Mouse (Mus musculus) hindbrain, postnatal 0 days (tissue): ENCODE results near the gene Col9a3. TPM values are rescaled to one million over a fixed set of nuclear protein-coding genes. Genes with fewer than 3 reads are reported as not detected.

Experiments
- ATAC-seq: fragments of 200-750 bp; cut with Nextera tagmentation; 2 replicates; pipeline ENCODE4 v1.8.0; 2017; ENCODE audit warnings: mild to moderate bottlenecking, moderate TSS enrichment, moderate library complexity
- DNase-seq: peaks from one replicate; pipeline ENCODE4 v3.0.0-alpha.2; 2015; ENCODE audit warnings: low spot score
- H3K27ac ChIP-seq: fragments of 300-500 bp; sonication (generic); 2 replicates; pipeline ENCODE4 v1.5.1; 2014; ENCODE audit warnings: mild to moderate bottlenecking
- H3K27me3 ChIP-seq: fragments of 300-500 bp; sonication (generic); 2 replicates; pipeline ENCODE4 v1.6.1; 2014; ENCODE audit warnings: low read length, mixed read lengths; ENCODE audit not compliant: insufficient read depth
- H3K36me3 ChIP-seq: fragments of 300-500 bp; sonication (generic); 2 replicates; pipeline ENCODE4 v1.6.1; 2014; ENCODE audit warnings: low read length, mixed read lengths; ENCODE audit not compliant: insufficient read depth
- H3K4me1 ChIP-seq: fragments of 300-500 bp; sonication (generic); 2 replicates; pipeline ENCODE4 v1.6.1; 2014; ENCODE audit warnings: antibody characterized with exemption, low read length, mixed read lengths; ENCODE audit not compliant: insufficient read depth
- H3K4me2 ChIP-seq: fragments of 300-500 bp; sonication (generic); 2 replicates; pipeline ENCODE4 v1.6.1; 2014; ENCODE audit warnings: low read depth, mild to moderate bottlenecking, low read length, moderate library complexity, mixed read lengths
- H3K4me3 ChIP-seq: fragments of 300-500 bp; sonication (generic); 2 replicates; pipeline ENCODE4 v1.5.1; 2014; ENCODE audit warnings: low read length
- H3K9ac ChIP-seq: fragments of 300-500 bp; sonication (generic); replicated peaks from 2 replicates; pipeline ENCODE4 v1.6.1; 2014; ENCODE audit warnings: mild to moderate bottlenecking, low read length, moderate library complexity, mixed read lengths
- H3K9me3 ChIP-seq: fragments of 300-500 bp; sonication (generic); 2 replicates; pipeline ENCODE4 v1.6.1; 2016; ENCODE audit warnings: low read length, mixed read lengths
- CTCF ChIP-seq: IDR thresholded peaks from 2 replicates; pipeline ENCODE4 v1.5.1; 2016; ENCODE audit warnings: antibody characterized with exemption, control low read depth, low read depth
- WGBS: fragments of 180-500 bp; shearing (Covaris S2); extraction: QIAGEN DNeasy Blood & Tissue Kit; methylation state at CpG from one replicate; pipeline ENCODE4 v1.1.7; 2014; 5-methylcytosine and 5-hydroxymethylcytosine counted together
- polyA plus RNA-seq: library from polyadenylated mRNA; unstranded; fragments of >200 nt; fragmentation: Nextera tagmentation; extraction: Ambion mirVana; gene quantifications from 2 replicates; pipeline ENCODE4 v1.2.1, GENCODE M21; 2015
- total RNA-seq: library from RNA; depleted of rRNA; stranded (reverse); fragments of >200 nt; gene quantifications from 2 replicates; pipeline ENCODE4 v1.2.3, GENCODE M21; 2014

Gene Col9a3
- total and polyA plus RNA-seq, 2 experiments from 2014 or later = 90.1 to 98.9 TPM

GRCm38 (mm10) chr2:180604781-180605180 is 7.2 kb downstream of the Col9a3 start:
- Histone ChIP-seq H3K27me3 (no peaks in the 10 kb centered on the region), H3K9me3 (no peaks in the 10 kb centered on the region), H3K9ac (no peak overlapping the region), H3K4me2 (no peak overlapping the region), H3K4me3 (no peak overlapping the region), H3K36me3 (no peaks in the 10 kb centered on the region), H3K4me1 (peaks cover 10% of the 10 kb centered on the region), H3K27ac (no peak overlapping the region)
- TF ChIP-seq CTCF = peak; percentile 37
- no peak for ATAC-seq
- peak; percentile 19 for DNase-seq
- WGBS = 40% methylated on average over 6 of the region's 6 CpGs

- Histone ChIP-seq H3K4me1 (no peaks in the 10 kb centered on the region), H3K4me2 (no peak overlapping the region), H3K9me3 (no peaks in the 10 kb centered on the region), H3K27me3 (no peaks in the 10 kb centered on the region), H3K9ac (no peak overlapping the region), H3K36me3 (no peaks in the 10 kb centered on the region), H3K27ac (no peak overlapping the region), H3K4me3 (no peak overlapping the region)
- ATAC-seq = no peak
- WGBS = 82% methylated on average over 4 of the region's 4 CpGs
- DNase-seq = no peak
- no peak for TF ChIP-seq CTCF
Measured at GRCm38 (mm10) chr2:180610283-180610682, 12.7 kb downstream of the Col9a3 start.

- ATAC-seq = no peak
- 81% methylated on average over 2 of the region's 2 CpGs for WGBS
- Histone ChIP-seq H3K9ac (no peak overlapping the region), H3K27me3 (no peaks in the 10 kb centered on the region), H3K27ac (no peak overlapping the region), H3K36me3 (no peaks in the 10 kb centered on the region), H3K4me3 (no peak overlapping the region), H3K4me2 (no peak overlapping the region), H3K9me3 (no peaks in the 10 kb centered on the region), H3K4me1 (no peaks in the 10 kb centered on the region)
- DNase-seq = no peak
- no peak for TF ChIP-seq CTCF
Measured at GRCm38 (mm10) chr2:180611882-180612281, 14.3 kb downstream of the Col9a3 start.

GRCm38 (mm10) chr2:180641576-180642554 is 44.3 kb downstream of the Col9a3 start:
- H3K27me3 ChIP-seq = peaks cover 31% of the 10 kb centered on the region
- peak overlapping the region; percentile 37 for H3K4me3 ChIP-seq

GRCm38 (mm10) chr2:180642555-180643260 is 45.1 kb downstream of the Col9a3 start, which contains the start of gene Tcfl5:
Tcfl5 (minus strand) TSS chr2:180642708.
- Histone ChIP-seq H3K4me1 (no peaks in the 10 kb centered on the region), H3K4me3 (peak within 1 kb of the TSS; percentile 37), H3K36me3 (no peaks in the 10 kb centered on the region), H3K27ac (no peak within 1 kb of the TSS), H3K4me2 (peak within 1 kb of the TSS; percentile 44), H3K27me3 (peaks cover 31% of the 10 kb centered on the region), H3K9me3 (peaks cover 10% of the 10 kb centered on the region), H3K9ac (no peak within 1 kb of the TSS)
- peak; percentile 32; the same call in 1 of the 2 replicates for ATAC-seq
- DNase-seq = no peak
- WGBS = 3% methylated on average over 30 of the region's 56 CpGs
- TF ChIP-seq CTCF = no peak

More at GRCm38 (mm10) chr2:180641576-180642554, 44.3 kb downstream of the Col9a3 start:
- Histone ChIP-seq H3K27ac (no peak overlapping the region), H3K4me2 (peak overlapping the region; percentile 44), H3K36me3 (no peaks in the 10 kb centered on the region), H3K9ac (no peak overlapping the region), H3K4me1 (no peaks in the 10 kb centered on the region), H3K9me3 (peaks cover 10% of the 10 kb centered on the region)
- no peak for TF ChIP-seq CTCF
- WGBS = 4% methylated on average over 87 of the region's 112 CpGs
- peak; percentile 6 for DNase-seq
- ATAC-seq = peak; percentile 78

- peaks cover 31% of the 10 kb centered on the region for H3K27me3 ChIP-seq
- ATAC-seq (no peak), DNase-seq (no peak)
- H3K4me1 ChIP-seq = no peaks in the 10 kb centered on the region
- no peak overlapping the region for H3K4me3 ChIP-seq
- peaks cover 10% of the 10 kb centered on the region for H3K9me3 ChIP-seq
- H3K36me3 ChIP-seq = no peaks in the 10 kb centered on the region
- no peak overlapping the region for H3K9ac ChIP-seq
- no peak overlapping the region for H3K27ac ChIP-seq
- no peak for TF ChIP-seq CTCF
- H3K4me2 ChIP-seq = no peak overlapping the region
Measured at GRCm38 (mm10) chr2:180643626-180644025, 46.0 kb downstream of the Col9a3 start.
